Mouse (Mus musculus) T-cell, adult 2 months (primary cell): Measurements from ENCODE around the gene Maff.

ENCODE experiments used
- DNase-seq: peaks from one replicate; pipeline ENCODE4 v3.0.0; 2022; ENCODE audit warnings: low spot score

The Maff gene

GRCm38 (mm10) chr15:79396736-79397135 is 50.3 kb downstream of the Maff start:
- peak; percentile 70 for DNase-seq

DNA sequence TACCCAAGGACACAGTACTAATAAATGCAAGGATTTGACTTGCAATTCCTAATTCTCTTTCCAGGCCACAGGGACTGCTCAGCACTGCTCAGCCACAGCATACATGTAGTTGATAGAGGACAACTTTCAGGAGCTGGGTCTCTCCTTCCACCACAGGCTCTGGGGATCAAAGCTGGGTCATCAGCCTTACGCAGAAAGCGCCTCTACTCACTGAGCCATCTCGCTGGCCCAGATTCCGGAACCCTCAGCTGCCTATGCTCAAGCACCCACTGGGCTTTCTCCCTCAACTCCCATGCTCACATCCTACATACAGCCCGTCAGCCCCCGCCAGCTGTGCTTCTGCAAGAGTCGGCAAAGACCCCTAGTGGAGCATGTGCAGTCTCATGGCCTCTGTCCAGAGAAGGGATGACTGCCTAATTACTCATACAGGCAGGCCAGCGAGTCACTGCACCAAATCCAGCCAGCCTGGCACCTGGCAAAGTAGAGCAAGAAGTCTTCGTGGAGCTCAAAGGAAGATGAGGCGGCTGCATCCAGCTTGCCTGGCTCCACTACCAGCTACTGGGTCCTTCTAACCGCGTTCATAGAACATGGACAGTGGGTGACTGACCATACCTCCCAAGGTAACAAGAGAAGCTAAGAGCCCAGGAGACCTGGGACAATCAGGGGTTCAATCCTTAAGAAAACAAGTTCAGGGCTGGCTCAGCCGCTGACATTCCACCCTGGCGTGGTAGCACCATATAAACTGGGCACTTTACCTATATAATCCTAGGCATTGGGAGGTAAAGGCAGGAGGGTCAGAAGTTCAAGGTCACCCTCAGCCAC is 53.0 kb downstream of the Maff start:
- DNase-seq: no peak

GRCm38 (mm10) chr15:79400134-79400974 is 53.9 kb downstream of the Maff start:
- peak; percentile 10 for DNase-seq

DNA sequence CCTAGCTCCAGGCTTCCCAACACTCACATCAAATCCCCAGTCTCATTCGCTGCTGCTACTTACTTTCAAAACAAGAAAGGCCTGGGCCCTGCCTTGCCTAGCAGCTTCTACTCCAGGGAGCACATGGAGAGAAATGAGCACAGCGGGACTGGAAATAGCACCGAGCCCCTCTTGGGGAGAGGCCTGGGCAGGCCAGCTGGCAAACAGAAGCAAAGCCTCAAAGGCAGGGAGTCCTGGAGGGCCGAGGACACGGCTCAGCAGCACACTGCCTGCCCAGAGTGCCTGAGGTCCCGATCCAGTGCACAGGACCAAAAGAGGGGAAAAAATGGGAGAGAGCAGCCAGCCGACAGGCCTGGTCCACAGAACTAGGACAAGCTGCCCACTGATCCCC is 54.5 kb downstream of the Maff start:
- DNase-seq: no peak

DNA sequence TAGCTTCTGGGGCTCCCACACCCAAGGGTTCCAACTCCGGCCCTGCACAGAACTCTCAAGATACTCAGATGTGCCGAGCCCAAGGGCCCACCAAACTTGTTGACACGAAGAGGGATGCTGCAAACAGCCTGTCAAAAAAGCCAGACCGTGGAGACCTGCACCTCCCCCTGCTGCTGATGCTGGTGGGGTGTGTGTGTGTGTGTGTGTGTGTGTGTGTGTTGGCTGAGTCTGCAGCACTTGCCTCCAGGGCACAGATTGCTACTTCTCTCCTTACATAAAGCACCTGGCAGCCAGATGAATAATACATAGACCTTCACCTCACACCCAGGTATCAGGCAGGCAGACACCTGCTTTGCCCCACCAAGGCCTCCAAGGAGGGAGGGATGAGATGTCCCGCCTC is 55.8 kb downstream of the Maff start:
- peak; percentile 23 for DNase-seq

- peak; percentile 84 for DNase-seq
Observed at GRCm38 (mm10) chr15:79402836-79403762, 56.7 kb downstream of the Maff start, which contains the start of gene Tmem184b. Tmem184b (minus strand) TSS chr15:79403569.

DNA sequence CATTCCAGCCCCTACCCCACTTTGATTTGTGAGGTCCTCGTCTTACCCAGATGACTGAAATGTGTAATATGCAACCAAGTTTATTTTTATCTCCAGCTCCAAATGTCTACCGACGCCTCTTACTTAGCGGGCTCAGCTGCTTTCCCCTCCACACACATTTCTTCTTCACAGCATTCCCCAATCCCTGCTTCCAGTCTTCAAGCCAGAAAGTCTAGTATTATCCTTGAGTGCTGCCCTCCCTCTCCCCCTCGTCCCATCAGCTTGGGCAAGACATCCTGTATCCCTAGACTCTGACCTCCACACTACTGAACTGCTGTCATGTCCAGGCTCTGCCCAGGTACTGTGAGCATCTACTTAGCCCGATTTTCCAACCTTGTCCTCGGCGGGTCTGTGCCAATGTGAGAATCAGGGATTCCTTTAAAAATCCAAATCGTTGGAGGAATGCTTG is 57.4 kb downstream of the Maff start:
- no peak for DNase-seq

DNA sequence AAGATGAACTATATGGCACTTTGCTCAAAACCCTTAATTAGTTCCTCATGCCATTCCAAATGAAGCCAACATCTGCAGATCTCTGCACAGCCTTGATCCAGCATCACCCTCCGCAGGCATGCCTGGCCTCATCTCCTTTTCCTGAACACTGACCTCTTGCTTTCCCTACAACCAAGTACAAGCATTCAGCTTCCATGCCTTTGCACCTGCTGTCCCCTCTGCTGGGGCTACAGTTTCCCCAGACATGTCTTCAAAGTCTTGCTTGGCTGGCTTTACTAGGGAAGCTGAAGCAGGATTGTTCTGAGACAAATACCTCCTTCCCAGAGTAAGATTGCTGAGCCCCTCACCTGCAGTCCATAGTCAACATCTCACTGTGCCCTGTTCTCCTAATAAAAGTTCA is 57.9 kb downstream of the Maff start:
- no peak for DNase-seq

DNA sequence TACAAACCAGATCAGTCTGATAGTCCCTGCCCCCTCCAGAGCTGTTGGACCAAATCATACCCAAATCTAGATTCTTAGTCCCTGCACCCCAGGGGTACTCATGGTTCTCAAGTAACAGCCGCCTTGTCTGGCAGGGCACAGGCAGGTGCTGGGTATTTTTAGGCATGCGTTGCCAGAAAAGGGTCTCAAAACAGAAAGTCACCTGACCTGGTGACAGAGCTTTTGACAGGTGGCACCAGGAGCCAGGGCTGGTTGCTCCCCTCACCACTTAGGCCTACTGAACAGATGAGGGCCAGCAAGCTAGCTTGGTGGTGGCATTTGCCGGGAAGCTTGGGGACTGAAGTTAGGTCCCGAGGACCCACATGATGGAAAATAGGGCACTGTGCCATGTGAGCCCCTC is 60.1 kb downstream of the Maff start:
- DNase-seq: no peak
